Mouse (Mus musculus): ENCODE results near the gene Gins1. TPM values are rescaled to one million over a fixed set of nuclear protein-coding genes. Genes with fewer than 3 reads are reported as not detected.
"Not testable (repeated sequence)": the region's sequence is repeated elsewhere in the genome, so short reads cannot be mapped to it uniquely, and the experiment has no call there.

Gene Gins1
- polyA plus RNA-seq, 1 experiment from 2014 or later = 83.8 TPM

- ATAC-seq (ENCODE audit: insufficient number of reproducible peaks, low FRiP score, low TSS enrichment, low read depth) (no peak), DNase-seq (ENCODE audit: low spot score) (no peak)
- Histone ChIP-seq H3K27me3 (ENCODE audit: control insufficient read depth, insufficient read depth, low read length) (no peaks in the 10 kb centered on the region), H3K4me3 (ENCODE audit: low read depth, low read length) (no peak overlapping the region), H3K9me3 (ENCODE audit: control insufficient read depth, low read length) (no peaks in the 10 kb centered on the region), H3K27ac (replicated peaks; ENCODE audit: low read depth, low read length) (no peak overlapping the region), H3K4me2 (ENCODE audit: low read depth, severe bottlenecking) (no peak overlapping the region), H3K36me3 (ENCODE audit: control insufficient read depth, insufficient read depth, low read length) (no peaks in the 10 kb centered on the region), H3K9ac (ENCODE audit: low read length) (no peak overlapping the region), H3K4me1 (ENCODE audit: control insufficient read depth, insufficient read depth, low read length) (0 out of 2 replicates have a peak, but pooled peaks cover 10% of the 10 kb centered on the region)
- WGBS = 95% methylated on average over 6 of the region's 6 CpGs
Measured at GRCm38 (mm10) chr2:150900341-150900740, 4.9 kb upstream of the Gins1 start.

- Histone ChIP-seq H3K4me1 (ENCODE audit: control insufficient read depth, insufficient read depth, low read length) (0 out of 2 replicates have a peak, but pooled peaks cover 10% of the 10 kb centered on the region), H3K4me3 (ENCODE audit: low read depth, low read length) (no peak overlapping the region), H3K27me3 (ENCODE audit: control insufficient read depth, insufficient read depth, low read length) (no peaks in the 10 kb centered on the region), H3K9me3 (ENCODE audit: control insufficient read depth, low read length) (no peaks in the 10 kb centered on the region), H3K36me3 (ENCODE audit: control insufficient read depth, insufficient read depth, low read length) (no peaks in the 10 kb centered on the region), H3K27ac (replicated peaks; ENCODE audit: low read depth, low read length) (no peak overlapping the region), H3K4me2 (ENCODE audit: low read depth, severe bottlenecking) (no peak overlapping the region), H3K9ac (ENCODE audit: low read length) (no peak overlapping the region)
- DNase-seq (ENCODE audit: low spot score) (no peak), ATAC-seq (ENCODE audit: insufficient number of reproducible peaks, low FRiP score, low TSS enrichment, low read depth) (no peak)
- WGBS = 92% methylated on average over 8 of the region's 8 CpGs
Measured at GRCm38 (mm10) chr2:150902347-150902746, 2.9 kb upstream of the Gins1 start.

GRCm38 (mm10) chr2:150904272-150904935 is 796 bp upstream of the Gins1 start, which contains the start of gene Abhd12:
Gene Abhd12 (minus strand): TSS chr2:150904741.
- Histone ChIP-seq H3K9ac (ENCODE audit: low read length) (peak within 1 kb of the TSS; percentile 90), H3K4me1 (ENCODE audit: control insufficient read depth, insufficient read depth, low read length) (0 out of 2 replicates have a peak, but pooled peaks cover 10% of the 10 kb centered on the region), H3K27me3 (ENCODE audit: control insufficient read depth, insufficient read depth, low read length) (no peaks in the 10 kb centered on the region), H3K36me3 (ENCODE audit: control insufficient read depth, insufficient read depth, low read length) (no peaks in the 10 kb centered on the region), H3K9me3 (ENCODE audit: control insufficient read depth, low read length) (no peaks in the 10 kb centered on the region), H3K27ac (replicated peaks; ENCODE audit: low read depth, low read length) (peak within 1 kb of the TSS; percentile 76; the same call in 1 of the 2 replicates), H3K4me3 (ENCODE audit: low read depth, low read length) (peak within 1 kb of the TSS; percentile 90), H3K4me2 (ENCODE audit: low read depth, severe bottlenecking) (peak within 1 kb of the TSS; percentile 85)
- peak; percentile 98 for DNase-seq (ENCODE audit: low spot score)
- ATAC-seq (ENCODE audit: insufficient number of reproducible peaks, low FRiP score, low TSS enrichment, low read depth) = peak; percentile 98
- WGBS = under 1% methylated on average over 59 of the region's 72 CpGs

GRCm38 (mm10) chr2:150908881-150909280 is 3.7 kb downstream of the Gins1 start:
- DNase-seq (ENCODE audit: low spot score); H3K27me3 ChIP-seq (ENCODE audit: control insufficient read depth, insufficient read depth, low read length); H3K9me3 ChIP-seq (ENCODE audit: control insufficient read depth, low read length); H3K27ac ChIP-seq (replicated peaks; ENCODE audit: low read depth, low read length); H3K9ac ChIP-seq (ENCODE audit: low read length); H3K4me3 ChIP-seq (ENCODE audit: low read depth, low read length); H3K4me1 ChIP-seq (ENCODE audit: control insufficient read depth, insufficient read depth, low read length); H3K36me3 ChIP-seq (ENCODE audit: control insufficient read depth, insufficient read depth, low read length); ATAC-seq (ENCODE audit: insufficient number of reproducible peaks, low FRiP score, low TSS enrichment, low read depth): not testable (repeated sequence)
- peak overlapping the region; percentile 29 for H3K4me2 ChIP-seq (ENCODE audit: low read depth, severe bottlenecking)
- WGBS = 48% methylated on average over 6 of the region's 6 CpGs

GRCm38 (mm10) chr2:150909429-150910039 is 4.3 kb downstream of the Gins1 start:
- H3K36me3 ChIP-seq (ENCODE audit: control insufficient read depth, insufficient read depth, low read length) = no peaks in the 10 kb centered on the region; the same call in 1 of the 2 replicates
- DNase-seq (ENCODE audit: low spot score) (peak; percentile 92), ATAC-seq (ENCODE audit: insufficient number of reproducible peaks, low FRiP score, low TSS enrichment, low read depth) (peak; percentile 94)
- H3K9ac ChIP-seq (ENCODE audit: low read length) = peak overlapping the region; percentile 86
- H3K4me1 ChIP-seq (ENCODE audit: control insufficient read depth, insufficient read depth, low read length) = no peaks in the 10 kb centered on the region; the same call in 1 of the 2 replicates
- peak overlapping the region; percentile 93 for H3K27ac ChIP-seq (replicated peaks; ENCODE audit: low read depth, low read length)
- H3K4me2 ChIP-seq (ENCODE audit: low read depth, severe bottlenecking) = peak overlapping the region; percentile 65
- WGBS = 0% methylated on average over 35 of the region's 35 CpGs
- H3K27me3 ChIP-seq (ENCODE audit: control insufficient read depth, insufficient read depth, low read length) = no peaks in the 10 kb centered on the region
- H3K4me3 ChIP-seq (ENCODE audit: low read depth, low read length) = peak overlapping the region; percentile 60
- H3K9me3 ChIP-seq (ENCODE audit: control insufficient read depth, low read length) = no peaks in the 10 kb centered on the region

GRCm38 (mm10) chr2:150910295-150910881 is 5.2 kb downstream of the Gins1 start:
- H3K9ac ChIP-seq (ENCODE audit: low read length) = peak overlapping the region; percentile 86
- peak overlapping the region; percentile 60 for H3K4me3 ChIP-seq (ENCODE audit: low read depth, low read length)
- DNase-seq (ENCODE audit: low spot score) (no peak), ATAC-seq (ENCODE audit: insufficient number of reproducible peaks, low FRiP score, low TSS enrichment, low read depth) (no peak)
- H3K4me1 ChIP-seq (ENCODE audit: control insufficient read depth, insufficient read depth, low read length) = no peaks in the 10 kb centered on the region; the same call in 1 of the 2 replicates
- WGBS = 42% methylated on average over 8 of the region's 10 CpGs
- H3K36me3 ChIP-seq (ENCODE audit: control insufficient read depth, insufficient read depth, low read length) = no peaks in the 10 kb centered on the region; the same call in 1 of the 2 replicates
- peak overlapping the region; percentile 65 for H3K4me2 ChIP-seq (ENCODE audit: low read depth, severe bottlenecking)
- H3K27me3 ChIP-seq (ENCODE audit: control insufficient read depth, insufficient read depth, low read length) = no peaks in the 10 kb centered on the region
- no peak overlapping the region for H3K27ac ChIP-seq (replicated peaks; ENCODE audit: low read depth, low read length)
- no peaks in the 10 kb centered on the region for H3K9me3 ChIP-seq (ENCODE audit: control insufficient read depth, low read length)

GRCm38 (mm10) chr2:150914781-150915515 is 9.7 kb downstream of the Gins1 start:
- 88% methylated on average over 4 of the region's 4 CpGs for WGBS
- ATAC-seq (ENCODE audit: insufficient number of reproducible peaks, low FRiP score, low TSS enrichment, low read depth) (no peak), DNase-seq (ENCODE audit: low spot score) (no peak)
- Histone ChIP-seq H3K27me3 (ENCODE audit: control insufficient read depth, insufficient read depth, low read length) (no peaks in the 10 kb centered on the region), H3K9ac (ENCODE audit: low read length) (no peak overlapping the region), H3K36me3 (ENCODE audit: control insufficient read depth, insufficient read depth, low read length) (peaks cover 5% of the 10 kb centered on the region), H3K4me2 (ENCODE audit: low read depth, severe bottlenecking) (no peak overlapping the region), H3K4me1 (ENCODE audit: control insufficient read depth, insufficient read depth, low read length) (no peaks in the 10 kb centered on the region; the same call in 1 of the 2 replicates), H3K9me3 (ENCODE audit: control insufficient read depth, low read length) (no peaks in the 10 kb centered on the region), H3K27ac (replicated peaks; ENCODE audit: low read depth, low read length) (no peak overlapping the region), H3K4me3 (ENCODE audit: low read depth, low read length) (no peak overlapping the region)

DNA sequence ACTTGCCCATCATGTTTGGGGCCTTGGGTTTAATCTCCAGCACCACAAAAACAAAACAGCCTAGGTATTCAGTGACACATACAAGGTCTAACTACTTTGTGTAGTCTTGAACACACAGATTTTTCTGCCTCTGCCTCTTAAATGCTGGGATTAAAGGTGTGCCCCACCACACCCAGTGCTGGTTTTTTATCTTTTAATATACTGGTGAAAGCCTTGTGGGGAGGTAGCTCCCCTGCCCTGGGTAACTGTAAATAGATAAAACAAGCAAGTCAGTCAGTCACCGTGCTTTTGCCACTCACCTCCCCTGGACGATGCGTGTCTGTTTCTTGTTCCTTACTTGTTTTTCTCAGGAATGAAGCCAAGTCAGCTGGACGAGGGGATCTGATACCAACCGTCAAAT is 10.6 kb downstream of the Gins1 start:
- H3K36me3 ChIP-seq (ENCODE audit: control insufficient read depth, insufficient read depth, low read length) = peaks cover 5% of the 10 kb centered on the region

More for the DNA sequence above, 10.6 kb downstream of the Gins1 start:
- 95% methylated on average over 5 of the region's 5 CpGs for WGBS
- Histone ChIP-seq H3K9ac (ENCODE audit: low read length) (no peak overlapping the region), H3K27ac (replicated peaks; ENCODE audit: low read depth, low read length) (no peak overlapping the region), H3K4me1 (ENCODE audit: control insufficient read depth, insufficient read depth, low read length) (no peaks in the 10 kb centered on the region), H3K9me3 (ENCODE audit: control insufficient read depth, low read length) (no peaks in the 10 kb centered on the region), H3K4me2 (ENCODE audit: low read depth, severe bottlenecking) (no peak overlapping the region), H3K27me3 (ENCODE audit: control insufficient read depth, insufficient read depth, low read length) (no peaks in the 10 kb centered on the region), H3K4me3 (ENCODE audit: low read depth, low read length) (no peak overlapping the region)
- DNase-seq (ENCODE audit: low spot score) = no peak
- ATAC-seq (ENCODE audit: insufficient number of reproducible peaks, low FRiP score, low TSS enrichment, low read depth) = no peak
